Mouse (Mus musculus) limb, embryonic 13.5 days (tissue): ENCODE results near the gene Grsf1. TPM values are rescaled to one million over a fixed set of nuclear protein-coding genes. Genes with fewer than 3 reads are reported as not detected.

ENCODE experiments used
- polyA plus RNA-seq: library from polyadenylated mRNA; unstranded; fragments of >200 nt; fragmentation: Nextera tagmentation; extraction: Ambion mirVana; gene quantifications from 2 replicates; pipeline ENCODE4 v1.2.1, GENCODE M21; 2015

Gene Grsf1
- polyA plus RNA-seq, 1 experiment from 2014 or later = 53.0 TPM

Other genes with a start within 250 kb of the Grsf1 start
- gene Ambn, start 220.2 kb downstream of the Grsf1 start, polyA plus RNA-seq = 2.9 and 3.5 TPM in 2 replicates
- gene Enam, start 188.2 kb downstream of the Grsf1 start, polyA plus RNA-seq = 0.05 and 0.10 TPM in 2 replicates
- gene Jchain, start 148.3 kb downstream of the Grsf1 start, polyA plus RNA-seq = 0.27 TPM in 1 of 2 replicates, not detected in the other
- gene Utp3, start 121.7 kb downstream of the Grsf1 start, polyA plus RNA-seq = 76.3 and 79.1 TPM in 2 replicates
- gene Rufy3, start 111.1 kb downstream of the Grsf1 start, polyA plus RNA-seq = 9.4 and 10.1 TPM in 2 replicates
- gene Mob1b, start 44.7 kb upstream of the Grsf1 start, polyA plus RNA-seq = 10.5 and 11.4 TPM in 2 replicates
- 46.5 TPM in 2 replicates for gene Dck, start 88.8 kb upstream of the Grsf1 start, polyA plus RNA-seq
- 2.0 and 2.4 TPM in 2 replicates for gene Slc4a4, start 210.6 kb upstream of the Grsf1 start, polyA plus RNA-seq